Mouse (Mus musculus) left cerebral cortex, postnatal 25 days (tissue): ENCODE data around the gene Knstrn. TPM values are rescaled to one million over a fixed set of nuclear protein-coding genes. Genes with fewer than 3 reads are reported as not detected.
A peak's percentile ranks its signal among the peaks of the same experiment; 100 is the strongest.

ENCODE experiments used
- DNase-seq, 2 experiments: peaks; one replicate each; pipeline ENCODE4 v3.0.0; 2022; ENCODE audit warnings: low spot score in 2 of 2, mixed read lengths in 1 of 2
- intact Hi-C: fragments of 180-260 bp; cut with DNase I; formaldehyde crosslinking; loops from one replicate; pipeline ENCODE4 v1.15.1; 2025
- total RNA-seq, 2 experiments: library from RNA; stranded (reverse); gene quantifications; 2 replicates each; pipeline ENCODE4 v1.2.3; 2021

Knstrn gene
- 1 to 10 TPM in 1 of 2 experiments, under 1 TPM in 1; 0.94 to 2.2 TPM for total RNA-seq

DNA sequence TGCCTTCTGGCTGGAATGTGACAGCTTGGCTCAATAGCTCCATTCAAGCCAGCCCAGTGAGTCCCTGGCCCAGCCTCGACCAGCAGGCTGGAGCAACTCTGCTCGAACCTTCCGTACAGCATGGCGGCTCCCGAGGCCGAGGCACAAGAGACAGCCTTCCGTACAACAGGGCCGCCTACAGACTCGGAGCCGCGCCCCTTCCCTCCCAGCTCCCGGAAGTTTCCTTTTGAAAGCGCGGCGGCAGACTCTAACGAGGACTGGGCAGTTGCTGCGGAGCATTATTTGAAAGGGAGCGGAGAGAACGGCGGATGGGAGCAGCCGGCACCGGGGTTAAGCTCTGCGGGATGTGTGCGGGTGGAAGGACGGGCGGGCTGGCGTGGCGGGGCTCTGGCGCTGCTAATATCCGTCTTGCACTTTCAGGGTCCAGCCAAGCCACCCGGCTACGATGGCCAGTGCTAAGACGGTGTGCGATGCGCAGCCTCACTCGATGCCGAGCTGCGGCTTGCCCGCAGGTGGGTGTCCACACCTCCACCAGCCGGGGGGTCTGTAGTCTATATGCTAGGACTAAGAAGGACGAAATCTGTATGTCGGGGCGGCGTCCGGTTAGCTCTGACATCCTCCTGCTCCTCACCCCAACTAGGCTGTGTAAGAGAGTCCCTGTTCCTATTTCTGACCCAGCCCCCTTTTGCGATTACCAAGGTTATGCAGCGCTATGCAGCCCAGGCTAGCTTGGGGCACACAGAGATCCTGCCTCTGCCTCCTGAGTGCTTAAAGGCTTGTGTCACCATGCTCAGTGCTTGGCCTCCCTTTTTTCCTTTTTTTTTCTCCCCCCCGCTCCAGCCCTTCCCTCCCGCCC is at the start of gene Knstrn:
Knstrn (plus strand) TSS at position 23 of the 856 bp plus-strand sequence.
- intact Hi-C loops = loop anchor here (5.0 kb wide), 1 partner anchor 48 kb away; the partner anchor contains the start of gene Ivd
- peak; percentile 83 to 85 for DNase-seq

GRCm38 (mm10) chr2:118764094-118764831 is 49.5 kb upstream of the Knstrn start:
- intact Hi-C loops = no loop called here
- DNase-seq = peak; percentile 50 to 63

- DNase-seq = no peak
- intact Hi-C loops = no loop called here
These were observed 48.9 kb upstream of the Knstrn start for GRCm38 (mm10) chr2:118764875-118765274.

DNA sequence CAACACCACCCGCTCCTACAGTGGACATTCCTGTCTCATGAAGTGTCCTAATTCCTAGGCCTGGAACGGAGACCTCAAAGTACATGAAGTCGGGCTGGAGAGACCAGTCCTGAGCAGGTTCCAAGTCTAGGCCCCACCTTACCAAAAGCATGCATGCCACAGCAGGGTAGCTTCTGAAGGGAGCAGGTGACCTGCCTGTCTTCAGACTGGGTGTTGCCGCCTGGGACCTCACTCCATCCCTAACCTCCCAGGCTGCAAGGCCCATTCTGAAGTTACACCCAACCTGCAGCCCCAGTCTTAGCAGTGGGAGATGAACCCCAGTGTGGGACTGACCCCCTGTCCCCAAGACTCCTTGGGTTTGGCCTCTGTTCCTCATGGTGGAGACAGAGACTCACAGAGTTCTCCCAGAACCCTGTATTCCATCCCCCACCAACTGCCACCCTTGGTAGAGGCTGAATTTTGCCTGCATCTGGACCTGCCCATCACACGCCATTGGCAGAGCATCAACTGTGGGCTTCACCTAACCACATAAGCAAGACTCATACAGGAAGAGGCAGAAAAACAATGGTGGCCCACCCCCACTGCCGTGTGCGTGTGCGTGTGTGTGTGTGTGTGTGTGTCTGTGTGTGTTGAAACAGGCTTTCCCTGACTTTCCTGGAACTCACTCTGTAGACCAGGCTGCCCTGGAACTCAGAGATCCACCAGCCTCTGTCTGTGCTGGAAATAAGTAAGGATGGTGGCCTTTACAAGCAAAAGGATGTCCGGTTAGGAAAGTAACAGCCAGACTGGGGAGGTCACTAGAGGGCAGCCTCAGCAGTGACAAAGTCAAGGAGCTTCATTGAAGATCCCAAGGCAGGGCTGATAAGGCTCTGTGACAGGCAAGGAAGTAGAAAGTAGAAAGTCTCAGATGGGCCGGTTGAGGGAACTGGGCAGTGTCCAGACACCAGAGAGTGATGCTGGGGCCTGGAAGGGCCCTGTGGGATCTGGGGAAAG is 47.5 kb upstream of the Knstrn start:
- intact Hi-C loops = no loop called here
- DNase-seq = no peak

DNA sequence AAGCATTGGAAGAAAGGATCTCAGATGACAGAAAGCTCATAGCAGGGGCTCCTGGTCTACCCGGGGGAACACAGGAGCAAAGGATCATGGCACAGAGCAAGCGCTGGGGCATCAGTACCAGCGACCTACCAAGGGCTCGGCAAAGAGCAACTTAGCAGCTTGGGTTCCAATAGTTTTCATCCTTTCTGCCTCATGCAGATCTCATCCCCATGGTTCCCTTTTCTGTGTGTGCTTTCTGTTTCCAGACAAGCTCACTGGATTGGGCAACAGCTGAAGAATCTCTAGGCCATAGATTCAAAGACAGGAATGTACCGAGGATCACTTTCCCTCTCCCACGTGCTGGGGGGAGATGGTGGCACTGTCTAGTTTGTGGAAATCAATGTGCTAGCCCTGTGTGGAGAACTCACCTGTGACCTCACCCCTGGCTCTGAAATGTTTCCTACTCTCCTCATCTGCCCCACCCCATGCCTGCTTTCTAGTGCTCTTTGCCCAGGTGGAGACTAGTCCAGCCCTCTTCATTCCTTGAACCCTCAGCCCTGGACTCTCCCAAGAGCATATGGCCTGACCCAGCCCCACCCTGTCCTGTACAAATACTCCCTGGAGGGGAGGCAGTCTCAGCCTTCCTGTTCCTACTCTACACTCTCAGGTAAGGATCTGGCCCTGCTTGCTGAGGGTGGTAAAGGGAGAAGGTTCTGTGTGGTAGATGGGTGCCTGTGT is 41.5 kb upstream of the Knstrn start, which contains the start of gene Phgr1:
Phgr1 (plus strand) TSS at position 612 of the 717 bp plus-strand sequence.
- DNase-seq = no peak
- intact Hi-C loops = no loop called here

DNA sequence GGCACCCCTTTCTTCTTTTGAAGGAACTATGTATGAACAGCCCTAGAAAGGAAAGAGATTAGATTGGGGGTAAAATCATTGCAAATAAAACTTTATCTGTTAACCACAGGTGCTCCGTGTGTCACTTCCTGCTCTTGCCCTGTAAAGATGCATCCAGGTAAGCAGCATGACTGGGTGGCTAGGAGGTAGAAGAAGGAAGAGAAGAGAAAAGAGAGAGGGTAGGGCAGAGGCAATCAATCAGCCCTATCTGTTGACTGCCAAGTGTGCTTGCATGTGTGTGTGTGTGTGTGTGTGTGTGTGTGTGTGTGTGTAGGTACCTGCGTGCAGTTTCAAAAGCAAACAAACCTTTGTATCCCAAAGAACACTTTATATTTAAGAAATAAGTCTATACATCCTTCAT is 39.3 kb upstream of the Knstrn start:
- intact Hi-C loops = no loop called here
- no peak for DNase-seq

- intact Hi-C loops = no loop called here
- DNase-seq = peak in 1 of 2 experiments; percentile 58
These were observed 38.4 kb upstream of the Knstrn start for GRCm38 (mm10) chr2:118775396-118775795.

DNA sequence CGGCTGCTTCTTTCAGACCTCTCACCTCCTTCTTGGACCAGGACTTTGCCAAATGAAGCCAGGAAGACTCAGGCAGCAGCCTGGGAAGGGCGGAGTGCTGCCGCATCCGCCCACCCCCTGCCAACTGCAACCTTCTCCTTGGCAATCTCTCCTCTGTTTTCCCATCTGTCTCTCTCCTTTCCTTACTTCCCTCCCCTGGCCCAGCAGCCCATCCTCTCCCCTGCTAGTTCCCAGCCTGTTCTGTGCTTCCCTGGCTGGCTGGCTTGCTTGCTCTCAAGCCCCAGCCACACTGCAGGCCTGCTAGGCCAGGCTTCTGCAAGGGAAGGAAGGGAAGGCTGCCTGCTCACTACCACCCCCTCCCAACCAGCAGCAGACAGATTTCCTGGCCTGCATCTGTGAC is 38.0 kb upstream of the Knstrn start:
- peak; percentile 54 to 93 for DNase-seq
- intact Hi-C loops = no loop called here

DNA sequence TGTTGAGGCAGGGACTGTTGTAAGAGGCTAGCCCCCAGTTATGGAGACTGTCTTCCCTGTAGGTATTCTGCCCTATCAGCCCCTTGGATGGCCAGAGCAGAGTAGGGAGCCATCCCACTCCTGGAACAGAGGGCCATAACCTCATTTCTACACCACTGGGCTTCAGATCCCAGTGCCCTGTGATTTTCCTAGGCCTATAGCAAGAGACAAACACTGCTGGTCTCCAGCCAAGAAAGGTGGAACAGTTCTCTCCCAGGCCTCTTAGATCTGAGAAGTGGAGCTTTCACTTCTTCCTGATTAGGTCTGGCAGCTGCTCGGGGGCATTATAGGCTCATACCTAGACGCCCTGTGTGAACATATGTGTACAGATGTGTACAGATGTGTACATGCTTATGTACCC is 37.5 kb upstream of the Knstrn start:
- intact Hi-C loops = no loop called here
- DNase-seq = no peak

DNA sequence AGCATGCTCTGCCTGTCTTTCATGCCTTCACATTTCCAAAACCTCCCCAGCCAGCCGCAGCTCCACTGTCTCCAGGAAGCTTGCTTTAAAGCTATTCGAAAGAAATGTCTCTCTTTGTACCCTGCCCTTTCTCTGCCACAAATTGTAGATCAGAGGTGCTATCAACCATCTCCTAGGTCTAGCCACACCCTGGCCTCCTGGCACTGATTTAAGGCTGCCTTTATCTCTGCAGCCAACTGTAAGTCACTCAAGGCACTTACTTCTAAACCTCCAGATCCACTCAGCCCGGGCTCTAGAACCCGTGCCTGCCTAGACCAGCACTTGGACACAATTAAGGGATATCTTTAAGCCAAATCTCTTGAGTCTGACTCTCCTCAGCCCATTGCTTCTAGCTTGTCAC is 35.4 kb upstream of the Knstrn start:
- intact Hi-C loops = loop anchor here (2.0 kb wide), 1 partner anchor 32 kb away; no protein-coding TSS in a partner anchor
- no peak for DNase-seq

GRCm38 (mm10) chr2:118779065-118779464 is 34.7 kb upstream of the Knstrn start:
- no peak for DNase-seq
- intact Hi-C loops = loop anchor here (1.0 to 2.0 kb wide), 2 partner anchors 32 to 38 kb away; no protein-coding TSS in a partner anchor

- peak; percentile 95 to 98 for DNase-seq
- intact Hi-C loops = loop anchor here (1.0 to 2.0 kb wide), 2 partner anchors 33 to 38 kb away; no protein-coding TSS in a partner anchor
These were observed 34.0 kb upstream of the Knstrn start, which contains the start of gene Disp2 for GRCm38 (mm10) chr2:118779504-118780480. Gene Disp2, plus strand, starts transcription at chr2:118779719.

GRCm38 (mm10) chr2:118781115-118781514 is 32.7 kb upstream of the Knstrn start:
- intact Hi-C loops = no loop called here
- DNase-seq = no peak

- intact Hi-C loops = no loop called here
These were observed 31.5 kb upstream of the Knstrn start for GRCm38 (mm10) chr2:118782303-118782702.

GRCm38 (mm10) chr2:118783093-118783492 is 30.7 kb upstream of the Knstrn start:
- no peak for DNase-seq
- intact Hi-C loops = no loop called here

More at GRCm38 (mm10) chr2:118782303-118782702, 31.5 kb upstream of the Knstrn start:
- no peak for DNase-seq

GRCm38 (mm10) chr2:118783663-118784062 is 30.1 kb upstream of the Knstrn start:
- DNase-seq = no peak
- intact Hi-C loops = no loop called here

GRCm38 (mm10) chr2:118786525-118786924 is 27.3 kb upstream of the Knstrn start:
- DNase-seq = no peak
- intact Hi-C loops = no loop called here
